Mouse (Mus musculus): ENCODE data around the gene S100pbp.

Gene S100pbp

GRCm38 (mm10) chr4:129130149-129130548 is 59.4 kb downstream of the S100pbp start:
- DNase-seq (ENCODE audit: low read depth, low spot score) = peak; percentile 78

GRCm38 (mm10) chr4:129129387-129129786 is 60.1 kb downstream of the S100pbp start:
- no peak for DNase-seq (ENCODE audit: low read depth, low spot score)

GRCm38 (mm10) chr4:129128582-129129338 is 60.8 kb downstream of the S100pbp start:
- DNase-seq (ENCODE audit: low read depth, low spot score) = no peak

- DNase-seq (ENCODE audit: low read depth, low spot score) = no peak
Observed at GRCm38 (mm10) chr4:129125736-129126451, 63.6 kb downstream of the S100pbp start.

- DNase-seq (ENCODE audit: low read depth, low spot score) = no peak
Observed at GRCm38 (mm10) chr4:129124652-129125146, 64.8 kb downstream of the S100pbp start.

- no peak for DNase-seq (ENCODE audit: low read depth, low spot score)
Observed at GRCm38 (mm10) chr4:129122719-129123118, 66.8 kb downstream of the S100pbp start.

GRCm38 (mm10) chr4:129122107-129122506 is 67.4 kb downstream of the S100pbp start:
- DNase-seq (ENCODE audit: low read depth, low spot score) = no peak

GRCm38 (mm10) chr4:129121569-129122086 is 67.9 kb downstream of the S100pbp start, which contains the start of gene Hpca:
TSS of gene Hpca (minus strand) at chr4:129122036.
- no peak for DNase-seq (ENCODE audit: low read depth, low spot score)

GRCm38 (mm10) chr4:129120520-129121445 is 68.7 kb downstream of the S100pbp start:
- peak; percentile 69 for DNase-seq (ENCODE audit: low read depth, low spot score)

GRCm38 (mm10) chr4:129119708-129120107 is 69.8 kb downstream of the S100pbp start:
- DNase-seq (ENCODE audit: low read depth, low spot score) = no peak

GRCm38 (mm10) chr4:129117720-129118510 is 71.6 kb downstream of the S100pbp start:
- no peak for DNase-seq (ENCODE audit: low read depth, low spot score)

- no peak for DNase-seq (ENCODE audit: low read depth, low spot score)
Observed at GRCm38 (mm10) chr4:129116703-129117102, 72.8 kb downstream of the S100pbp start.

GRCm38 (mm10) chr4:129113083-129113988 is 76.2 kb downstream of the S100pbp start:
- peak; percentile 68 for DNase-seq (ENCODE audit: low read depth, low spot score)

- DNase-seq (ENCODE audit: low read depth, low spot score) = no peak
Observed at GRCm38 (mm10) chr4:129112231-129112630, 77.3 kb downstream of the S100pbp start.

- DNase-seq (ENCODE audit: low read depth, low spot score) = no peak
Observed at GRCm38 (mm10) chr4:129111350-129111749, 78.2 kb downstream of the S100pbp start.

- no peak for DNase-seq (ENCODE audit: low read depth, low spot score)
Observed at GRCm38 (mm10) chr4:129110804-129111203, 78.7 kb downstream of the S100pbp start.

GRCm38 (mm10) chr4:129108624-129109023 is 80.9 kb downstream of the S100pbp start:
- no peak for DNase-seq (ENCODE audit: low read depth, low spot score)

- DNase-seq (ENCODE audit: low read depth, low spot score) = no peak
Observed at GRCm38 (mm10) chr4:129107348-129107899, 82.1 kb downstream of the S100pbp start.

GRCm38 (mm10) chr4:129106073-129106472 is 83.5 kb downstream of the S100pbp start:
- no peak for DNase-seq (ENCODE audit: low read depth, low spot score)
